Mouse (Mus musculus): ENCODE data around the gene Klra7. TPM values are rescaled to one million over a fixed set of nuclear protein-coding genes. Genes with fewer than 3 reads are reported as not detected.
"Not testable (repeated sequence)": the region's sequence is repeated elsewhere in the genome, so short reads cannot be mapped to it uniquely, and the experiment has no call there.

Gene Klra7
- polyA plus RNA-seq (2012), result not detected in 2 replicates

DNA sequence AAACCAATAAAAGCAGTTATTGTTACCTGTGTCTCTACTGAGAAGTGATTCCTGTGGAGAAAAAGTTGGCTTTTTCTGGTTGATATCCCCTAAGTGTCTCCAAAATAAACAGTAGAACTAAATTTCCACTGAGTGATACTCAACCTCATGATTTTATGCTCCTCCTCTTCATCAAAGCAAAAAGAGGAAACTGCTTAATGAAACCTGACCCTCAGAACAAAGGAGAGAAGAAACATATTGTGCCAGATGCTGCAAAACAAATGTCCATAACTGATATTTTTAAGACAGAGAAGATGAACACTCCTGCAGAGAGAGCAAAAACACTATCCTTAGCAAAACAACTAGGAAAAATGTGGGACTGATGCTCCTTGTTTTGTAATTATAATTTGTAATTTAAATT lies at the start of gene Klra7:
Gene Klra7 (minus strand): TSS at position 101 of the 400 bp plus-strand sequence.
- TF ChIP-seq GATA1 (IDR thresholded peaks at IDR 0.05; ENCODE audit: low read length), result no peak

DNA sequence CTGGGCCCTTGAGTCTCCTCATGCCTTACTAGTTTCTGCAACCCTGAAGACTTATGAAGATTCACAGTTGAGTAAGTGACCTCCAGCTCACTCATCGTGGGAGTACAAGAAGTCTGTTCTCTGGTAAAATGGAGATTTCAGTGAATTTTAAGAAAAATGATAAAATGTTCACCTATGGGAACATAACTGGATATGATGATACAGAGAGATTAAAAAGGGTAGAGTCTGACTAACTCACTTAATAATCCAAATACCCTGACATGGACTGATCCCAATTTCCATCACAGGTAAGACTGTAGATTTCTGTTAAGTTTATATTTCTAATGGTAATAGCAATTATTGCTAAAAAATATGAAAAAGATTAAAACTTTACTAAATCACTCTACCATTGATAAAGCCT lies 48.7 kb upstream of the Klra7 start, which contains the start of gene Klra10:
Gene Klra10 (minus strand): TSS at position 101 of the 400 bp plus-strand sequence.
- TF ChIP-seq GATA1 (IDR thresholded peaks at IDR 0.05; ENCODE audit: low read length), result not testable (repeated sequence)

DNA sequence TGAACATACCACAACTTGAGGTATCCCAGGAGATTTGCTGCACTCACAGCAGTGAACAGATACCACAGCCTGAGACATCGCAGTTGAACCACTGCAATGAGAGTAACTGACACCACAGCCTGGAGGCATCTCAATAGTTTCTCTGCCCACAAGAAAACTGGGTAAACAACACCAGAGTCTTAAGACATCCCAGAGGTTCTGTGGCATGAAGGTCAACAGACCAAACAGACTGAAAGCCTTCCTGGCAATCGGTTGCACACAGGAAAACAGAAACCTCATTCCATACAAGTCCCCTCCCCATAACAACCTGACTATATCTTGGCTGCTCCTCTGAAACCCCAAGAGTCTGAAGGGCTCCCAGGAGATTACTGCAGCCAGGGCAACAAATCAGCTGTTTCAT lies 22.2 kb upstream of the Klra7 start:
- no peak for TF ChIP-seq GATA1 (IDR thresholded peaks at IDR 0.05; ENCODE audit: low read length)

DNA sequence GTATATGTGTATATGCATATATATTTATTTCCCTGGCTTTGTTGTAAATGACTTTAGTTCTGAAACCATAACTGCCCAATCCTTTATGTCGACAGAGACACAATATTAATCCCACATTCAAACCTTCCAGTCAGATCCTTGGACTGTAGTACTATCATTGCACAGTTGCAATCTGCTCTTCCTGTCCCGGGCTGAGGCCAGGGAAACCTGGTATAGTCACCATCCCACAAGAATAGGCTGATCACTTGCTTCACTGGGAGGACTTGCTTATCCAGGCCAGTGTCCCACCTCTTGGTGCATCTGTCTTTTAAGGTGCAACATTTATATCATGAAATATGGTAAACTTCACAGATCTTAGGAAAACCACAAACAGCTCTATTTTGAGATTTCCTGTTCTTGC lies 4.4 kb upstream of the Klra7 start:
- no peak for TF ChIP-seq GATA1 (IDR thresholded peaks at IDR 0.05; ENCODE audit: low read length)

DNA sequence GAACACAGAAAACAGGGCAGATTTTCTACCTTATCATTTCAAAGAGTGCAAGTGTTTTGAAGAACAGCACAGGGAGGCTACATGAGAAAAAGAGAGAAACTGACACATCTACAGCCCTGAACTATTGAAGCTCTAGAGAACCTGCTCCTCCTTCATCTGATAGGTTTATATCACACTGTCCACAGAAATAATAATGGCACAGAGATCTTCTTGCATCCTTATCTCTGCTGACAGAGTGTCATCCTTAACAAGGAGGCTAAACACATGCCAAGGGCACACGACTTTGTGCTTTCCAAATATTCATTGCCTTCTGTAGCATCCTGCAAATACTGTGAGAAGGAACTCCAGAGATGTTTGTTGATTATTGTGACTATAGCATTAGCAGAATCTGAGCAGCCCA lies 3.5 kb upstream of the Klra7 start:
- TF ChIP-seq GATA1 (IDR thresholded peaks at IDR 0.05; ENCODE audit: low read length), result no peak

DNA sequence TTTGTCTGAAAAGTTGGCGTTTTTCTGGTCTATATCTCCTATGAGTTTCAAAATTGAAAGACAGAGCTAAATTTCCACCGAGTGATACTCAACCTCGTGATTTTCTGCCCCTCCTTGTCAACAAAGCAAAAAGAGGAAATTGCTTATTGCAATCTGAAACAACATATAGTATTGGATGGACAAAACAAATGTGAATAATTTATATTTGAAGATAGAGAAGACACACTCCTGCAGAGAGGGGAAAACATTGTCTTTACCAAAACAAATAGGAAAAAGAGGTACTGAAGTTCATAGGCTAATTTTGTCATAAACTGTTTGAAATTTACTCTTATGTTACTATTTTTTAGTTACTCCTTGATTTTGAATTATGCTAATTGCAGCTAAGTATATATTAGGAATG lies 40.1 kb downstream of the Klra7 start, which contains the start of gene Klra9:
Gene Klra9 (minus strand): TSS at position 101 of the 400 bp plus-strand sequence.
- not testable (repeated sequence) for TF ChIP-seq GATA1 (IDR thresholded peaks at IDR 0.05; ENCODE audit: low read length)

Other genes starting within 250 kb of the Klra7 start
- not detected in 2 replicates for gene Klra6, start 206.4 kb downstream of the Klra7 start, polyA plus RNA-seq (2012)
- gene Klra4, start 166.1 kb downstream of the Klra7 start, polyA plus RNA-seq (2012), result not detected in 2 replicates
- gene Klra8, start 103.4 kb downstream of the Klra7 start, polyA plus RNA-seq (2012), result not detected in 2 replicates
- gene Klra9, start 40.2 kb downstream of the Klra7 start, polyA plus RNA-seq (2012), result not detected in 2 replicates
- not detected in 2 replicates for gene Klra10, start 48.6 kb upstream of the Klra7 start, polyA plus RNA-seq (2012)
- not detected in 2 replicates for gene Klra3, start 104.3 kb upstream of the Klra7 start, polyA plus RNA-seq (2012)
- gene Klra1, start 153.6 kb upstream of the Klra7 start, polyA plus RNA-seq (2012), result not detected in 2 replicates

All from G1E-ER4 (cell line).